Mouse (Mus musculus): ENCODE results near the gene Agl. TPM values are rescaled to one million over a fixed set of nuclear protein-coding genes. Genes with fewer than 3 reads are reported as not detected.
"Not testable (repeated sequence)": the region's sequence is repeated elsewhere in the genome, so short reads cannot be mapped to it uniquely, and the experiment has no call there.

The Agl gene
- polyA plus RNA-seq, 1 experiment from 2014 or later, result 10.2 TPM

- no peaks in the 10 kb centered on the region for H3K36me3 ChIP-seq (ENCODE audit: control insufficient read depth, insufficient read depth, low read length)
- no peaks in the 10 kb centered on the region for H3K4me1 ChIP-seq (ENCODE audit: control insufficient read depth, insufficient read depth, low read length)
- no peak overlapping the region for H3K27ac ChIP-seq (replicated peaks; ENCODE audit: low read depth, low read length)
- no peak overlapping the region for H3K4me2 ChIP-seq (ENCODE audit: low read depth, severe bottlenecking)
- ATAC-seq (ENCODE audit: insufficient number of reproducible peaks, low FRiP score, low TSS enrichment, low read depth) (no peak), DNase-seq (ENCODE audit: low spot score) (peak; percentile 77)
- WGBS, result 60% methylated on average over 8 of the region's 8 CpGs
- H3K4me3 ChIP-seq (ENCODE audit: low read depth, low read length), result no peak overlapping the region
- H3K27me3 ChIP-seq (ENCODE audit: control insufficient read depth, insufficient read depth, low read length), result no peaks in the 10 kb centered on the region
- no peak overlapping the region for H3K9ac ChIP-seq (ENCODE audit: low read length)
- H3K9me3 ChIP-seq (ENCODE audit: control insufficient read depth, low read length), result no peaks in the 10 kb centered on the region
Measured at GRCm38 (mm10) chr3:116748391-116749170, 59.4 kb downstream of the Agl start.

- H3K9ac ChIP-seq (ENCODE audit: low read length); H3K27ac ChIP-seq (replicated peaks; ENCODE audit: low read depth, low read length); ATAC-seq (ENCODE audit: insufficient number of reproducible peaks, low FRiP score, low TSS enrichment, low read depth); H3K9me3 ChIP-seq (ENCODE audit: control insufficient read depth, low read length); H3K4me3 ChIP-seq (ENCODE audit: low read depth, low read length); H3K36me3 ChIP-seq (ENCODE audit: control insufficient read depth, insufficient read depth, low read length); DNase-seq (ENCODE audit: low spot score); H3K4me1 ChIP-seq (ENCODE audit: control insufficient read depth, insufficient read depth, low read length); H3K27me3 ChIP-seq (ENCODE audit: control insufficient read depth, insufficient read depth, low read length); H3K4me2 ChIP-seq (ENCODE audit: low read depth, severe bottlenecking): not testable (repeated sequence)
- 91% methylated on average over 7 of the region's 7 CpGs for WGBS
Measured at GRCm38 (mm10) chr3:116747648-116748047, 60.3 kb downstream of the Agl start.

GRCm38 (mm10) chr3:116740963-116741362, 67.0 kb downstream of the Agl start:
- DNase-seq (ENCODE audit: low spot score), result no peak

GRCm38 (mm10) chr3:116740106-116740505, 67.9 kb downstream of the Agl start:
- H3K4me3 ChIP-seq (ENCODE audit: low read depth, low read length), result no peak overlapping the region
- H3K4me1 ChIP-seq (ENCODE audit: control insufficient read depth, insufficient read depth, low read length), result no peaks in the 10 kb centered on the region
- no peak overlapping the region for H3K27ac ChIP-seq (replicated peaks; ENCODE audit: low read depth, low read length)
- no peak for DNase-seq (ENCODE audit: low spot score)
- WGBS, result 75% methylated on average over 5 of the region's 5 CpGs
- H3K4me2 ChIP-seq (ENCODE audit: low read depth, severe bottlenecking), result no peak overlapping the region
- no peak overlapping the region for H3K9ac ChIP-seq (ENCODE audit: low read length)
- no peaks in the 10 kb centered on the region for H3K36me3 ChIP-seq (ENCODE audit: control insufficient read depth, insufficient read depth, low read length)
- H3K27me3 ChIP-seq (ENCODE audit: control insufficient read depth, insufficient read depth, low read length), result no peaks in the 10 kb centered on the region
- ATAC-seq (ENCODE audit: insufficient number of reproducible peaks, low FRiP score, low TSS enrichment, low read depth), result no peak
- no peaks in the 10 kb centered on the region for H3K9me3 ChIP-seq (ENCODE audit: control insufficient read depth, low read length)

More at GRCm38 (mm10) chr3:116740963-116741362, 67.0 kb downstream of the Agl start:
- no peak overlapping the region for H3K9ac ChIP-seq (ENCODE audit: low read length)
- H3K4me3 ChIP-seq (ENCODE audit: low read depth, low read length), result no peak overlapping the region
- H3K27ac ChIP-seq (replicated peaks; ENCODE audit: low read depth, low read length), result no peak overlapping the region
- H3K9me3 ChIP-seq (ENCODE audit: control insufficient read depth, low read length), result no peaks in the 10 kb centered on the region
- WGBS, result 87% methylated on average over 9 of the region's 9 CpGs
- no peaks in the 10 kb centered on the region for H3K4me1 ChIP-seq (ENCODE audit: control insufficient read depth, insufficient read depth, low read length)
- H3K27me3 ChIP-seq (ENCODE audit: control insufficient read depth, insufficient read depth, low read length), result no peaks in the 10 kb centered on the region
- no peaks in the 10 kb centered on the region for H3K36me3 ChIP-seq (ENCODE audit: control insufficient read depth, insufficient read depth, low read length)
- H3K4me2 ChIP-seq (ENCODE audit: low read depth, severe bottlenecking), result no peak overlapping the region
- no peak for ATAC-seq (ENCODE audit: insufficient number of reproducible peaks, low FRiP score, low TSS enrichment, low read depth)

GRCm38 (mm10) chr3:116737326-116737731, 70.6 kb downstream of the Agl start:
- 77% methylated on average over 8 of the region's 8 CpGs for WGBS
- ATAC-seq (ENCODE audit: insufficient number of reproducible peaks, low FRiP score, low TSS enrichment, low read depth), result no peak
- Histone ChIP-seq H3K4me3 (ENCODE audit: low read depth, low read length) (no peak overlapping the region), H3K27me3 (ENCODE audit: control insufficient read depth, insufficient read depth, low read length) (no peaks in the 10 kb centered on the region), H3K9ac (ENCODE audit: low read length) (no peak overlapping the region), H3K36me3 (ENCODE audit: control insufficient read depth, insufficient read depth, low read length) (no peaks in the 10 kb centered on the region), H3K4me2 (ENCODE audit: low read depth, severe bottlenecking) (no peak overlapping the region), H3K27ac (replicated peaks; ENCODE audit: low read depth, low read length) (no peak overlapping the region), H3K4me1 (ENCODE audit: control insufficient read depth, insufficient read depth, low read length) (no peaks in the 10 kb centered on the region), H3K9me3 (ENCODE audit: control insufficient read depth, low read length) (no peaks in the 10 kb centered on the region)
- no peak for DNase-seq (ENCODE audit: low spot score)

GRCm38 (mm10) chr3:116729483-116730174, 78.3 kb downstream of the Agl start:
- Histone ChIP-seq H3K4me3 (ENCODE audit: low read depth, low read length) (no peak overlapping the region), H3K36me3 (ENCODE audit: control insufficient read depth, insufficient read depth, low read length) (no peaks in the 10 kb centered on the region), H3K4me2 (ENCODE audit: low read depth, severe bottlenecking) (no peak overlapping the region), H3K27ac (replicated peaks; ENCODE audit: low read depth, low read length) (no peak overlapping the region), H3K4me1 (ENCODE audit: control insufficient read depth, insufficient read depth, low read length) (no peaks in the 10 kb centered on the region), H3K9me3 (ENCODE audit: control insufficient read depth, low read length) (no peaks in the 10 kb centered on the region), H3K27me3 (ENCODE audit: control insufficient read depth, insufficient read depth, low read length) (no peaks in the 10 kb centered on the region), H3K9ac (ENCODE audit: low read length) (no peak overlapping the region)
- 85% methylated on average over 2 of the region's 2 CpGs for WGBS
- DNase-seq (ENCODE audit: low spot score) (no peak), ATAC-seq (ENCODE audit: insufficient number of reproducible peaks, low FRiP score, low TSS enrichment, low read depth) (no peak)

- Histone ChIP-seq H3K9me3 (ENCODE audit: control insufficient read depth, low read length) (no peaks in the 10 kb centered on the region), H3K9ac (ENCODE audit: low read length) (no peak overlapping the region), H3K27ac (replicated peaks; ENCODE audit: low read depth, low read length) (no peak overlapping the region), H3K36me3 (ENCODE audit: control insufficient read depth, insufficient read depth, low read length) (no peaks in the 10 kb centered on the region), H3K27me3 (ENCODE audit: control insufficient read depth, insufficient read depth, low read length) (no peaks in the 10 kb centered on the region), H3K4me2 (ENCODE audit: low read depth, severe bottlenecking) (no peak overlapping the region), H3K4me1 (ENCODE audit: control insufficient read depth, insufficient read depth, low read length) (no peaks in the 10 kb centered on the region), H3K4me3 (ENCODE audit: low read depth, low read length) (no peak overlapping the region)
- ATAC-seq (ENCODE audit: insufficient number of reproducible peaks, low FRiP score, low TSS enrichment, low read depth) (no peak), DNase-seq (ENCODE audit: low spot score) (no peak)
- 74% methylated on average over 9 of the region's 9 CpGs for WGBS
Measured at GRCm38 (mm10) chr3:116726807-116727206, 81.2 kb downstream of the Agl start.

GRCm38 (mm10) chr3:116723496-116724481, 84.2 kb downstream of the Agl start:
- H3K9me3 ChIP-seq (ENCODE audit: control insufficient read depth, low read length), result no peaks in the 10 kb centered on the region
- no peak for ATAC-seq (ENCODE audit: insufficient number of reproducible peaks, low FRiP score, low TSS enrichment, low read depth)
- no peak for DNase-seq (ENCODE audit: low spot score)
- no peak overlapping the region for H3K9ac ChIP-seq (ENCODE audit: low read length)
- no peaks in the 10 kb centered on the region for H3K36me3 ChIP-seq (ENCODE audit: control insufficient read depth, insufficient read depth, low read length)
- H3K4me2 ChIP-seq (ENCODE audit: low read depth, severe bottlenecking), result no peak overlapping the region
- no peaks in the 10 kb centered on the region for H3K4me1 ChIP-seq (ENCODE audit: control insufficient read depth, insufficient read depth, low read length)
- H3K27me3 ChIP-seq (ENCODE audit: control insufficient read depth, insufficient read depth, low read length), result no peaks in the 10 kb centered on the region
- no peak overlapping the region for H3K27ac ChIP-seq (replicated peaks; ENCODE audit: low read depth, low read length)
- 63% methylated on average over 10 of the region's 10 CpGs for WGBS
- no peak overlapping the region for H3K4me3 ChIP-seq (ENCODE audit: low read depth, low read length)

Data from limb, embryonic 11.5 days (tissue).